Mouse (Mus musculus): Measurements from ENCODE around the gene Galnt16. TPM values are rescaled to one million over a fixed set of nuclear protein-coding genes. Genes with fewer than 3 reads are reported as not detected.

Gene Galnt16
- polyA plus RNA-seq, 1 experiment from 2014 or later, result 35.0 TPM

Other genes starting within 250 kb of the Galnt16 start
- 20.2 and 20.6 TPM in 2 replicates for gene Dcaf5, start 81.7 kb upstream of the Galnt16 start, polyA plus RNA-seq (2015; fragmentation: Nextera tagmentation; extraction: Ambion mirVana)
- 43.4 and 50.1 TPM in 2 replicates for gene Exd2, start 55.2 kb upstream of the Galnt16 start, polyA plus RNA-seq (2015; fragmentation: Nextera tagmentation; extraction: Ambion mirVana)
- gene Slc39a9, start 125.6 kb downstream of the Galnt16 start, polyA plus RNA-seq (2015; fragmentation: Nextera tagmentation; extraction: Ambion mirVana), result 22.6 and 25.5 TPM in 2 replicates
- gene Erh, start 126.1 kb downstream of the Galnt16 start, polyA plus RNA-seq (2015; fragmentation: Nextera tagmentation; extraction: Ambion mirVana), result 258 and 270 TPM in 2 replicates
- gene Plekhd1, start 174.3 kb downstream of the Galnt16 start, polyA plus RNA-seq (2015; fragmentation: Nextera tagmentation; extraction: Ambion mirVana), result 10.5 and 11.8 TPM in 2 replicates
- 1.5 and 2.1 TPM in 2 replicates for gene Ccdc177, start 242.4 kb downstream of the Galnt16 start, polyA plus RNA-seq (2015; fragmentation: Nextera tagmentation; extraction: Ambion mirVana)

Data from neural tube, embryonic 15.5 days (tissue).